Mouse (Mus musculus) kidney, adult 2 months (tissue): Measurements from ENCODE around the gene 4930518I15Rik.
"Not testable (repeated sequence)": the region's sequence is repeated elsewhere in the genome, so short reads cannot be mapped to it uniquely, and the experiment has no call there.

Experiments used
- CTCF ChIP-seq: fragments of 200-500 bp; conservative IDR thresholded peaks from 2 replicates; pipeline ENCODE4 v1.5.1; 2011; ENCODE audit warnings: low read depth, mild to moderate bottlenecking, control low read depth, low read length, moderate library complexity, mixed read lengths; ENCODE audit not compliant: insufficient read depth, insufficient read length
- POLR2A ChIP-seq: fragments of 200-500 bp; IDR thresholded peaks from one replicate; pipeline ENCODE4 v1.6.1; 2011; ENCODE audit warnings: low read depth, low read length, control low read depth

DNA sequence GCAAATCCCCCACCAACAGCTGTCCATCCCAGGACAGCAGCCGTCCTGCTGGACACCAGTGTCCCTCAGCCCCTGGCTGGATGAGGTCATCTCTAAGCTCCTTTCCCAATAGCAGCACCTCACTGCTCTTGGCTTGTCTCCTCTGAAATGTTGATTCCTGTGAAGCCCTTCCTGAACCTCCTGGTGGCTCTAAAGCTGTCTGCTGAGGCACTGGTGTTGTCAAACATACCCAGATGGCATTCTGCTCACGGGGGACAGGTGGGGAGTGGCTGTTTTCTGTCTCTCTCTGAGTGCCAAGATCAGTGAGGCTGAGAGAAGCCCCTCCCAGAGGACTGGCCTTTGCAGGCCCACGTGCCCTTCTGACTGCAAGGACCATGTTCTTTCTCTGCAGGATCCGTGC lies 48.2 kb upstream of the 4930518I15Rik start:
- TF ChIP-seq POLR2A, CTCF: not testable (repeated sequence)
